Comparison of ENCODE assay signal across 9 mouse cellular contexts in genomic region chr19:25505360-25506196, GRCm38 (mm10). TPM values are rescaled to one million over a fixed set of nuclear protein-coding genes. Genes with fewer than 3 reads are reported as not detected.
A peak's percentile ranks its signal among the peaks of the same experiment; 100 is the strongest.
DNase-seq lines count a peak whose midpoint lies in the region; ATAC-seq lines count a peak whose summit lies in the region.
"Had no signal": no experiment of that assay in that cellular context is flagged by ENCODE, and none has a peak within 500 bp of the region (broad histone marks: within the 10 kb centered on the region; RNA-seq: fewer than 3 reads in every experiment).

Dmrt1 (plus strand) TSS chr19:25505618.

- peaks cover 4% of the 10 kb centered on the region for H3K9me3 ChIP-seq in heart, embryonic 13.5 days
- H3K9me3 ChIP-seq in hindbrain, embryonic 11.5 days (ENCODE audit: control insufficient read depth, low read length) = no peaks in the 10 kb centered on the region
- no peaks in the 10 kb centered on the region for H3K9me3 ChIP-seq in midbrain, embryonic 10.5 days (replicated peaks)

- H3K4me3 ChIP-seq in heart, embryonic 13.5 days = peak within 1 kb of the TSS; percentile 48
- peak within 1 kb of the TSS; percentile 27 for H3K4me3 ChIP-seq in hindbrain, embryonic 11.5 days (ENCODE audit: low read depth, low read length)
- H3K4me3 ChIP-seq in midbrain, embryonic 10.5 days = peak within 1 kb of the TSS; percentile 45

- H3K27ac ChIP-seq in heart, embryonic 13.5 days (replicated peaks) = no peak within 1 kb of the TSS
- H3K27ac ChIP-seq in hindbrain, embryonic 11.5 days (ENCODE audit: low read depth, low read length) = no peak within 1 kb of the TSS
- no peak within 1 kb of the TSS; the same call in 1 of the 2 replicates for H3K27ac ChIP-seq in midbrain, embryonic 10.5 days (replicated peaks)

- no peak for ATAC-seq in heart, embryonic 13.5 days (ENCODE audit: extremely low read depth, insufficient number of reproducible peaks, low FRiP score, low TSS enrichment)
- ATAC-seq in common myeloid progenitor, adult 5-6 weeks (replicated peaks; ENCODE audit: low read depth, poor library complexity, severe bottlenecking) = 0 out of 2 replicates have a peak, but pooled peaks have one; percentile 18
- no peak for ATAC-seq in hindbrain, embryonic 11.5 days (ENCODE audit: low FRiP score)

- H3K4me1 ChIP-seq in heart, embryonic 13.5 days = peaks cover 18% of the 10 kb centered on the region
- peaks cover 7% of the 10 kb centered on the region for H3K4me1 ChIP-seq in hindbrain, embryonic 11.5 days (replicated peaks; ENCODE audit: control insufficient read depth, insufficient read depth, low read length)
- H3K4me1 ChIP-seq in midbrain, embryonic 10.5 days = peaks cover 19% of the 10 kb centered on the region

- under 1% methylated on average over 64 of the region's 64 CpGs for WGBS in heart, embryonic 13.5 days
- under 1% methylated on average over 58 of the region's 64 CpGs for WGBS in hindbrain, embryonic 11.5 days
- under 1% methylated on average over 64 of the region's 64 CpGs for WGBS in midbrain, embryonic 10.5 days

- H3K4me2 ChIP-seq in heart, embryonic 13.5 days = peak within 1 kb of the TSS; percentile 69
- H3K4me2 ChIP-seq in hindbrain, embryonic 11.5 days (replicated peaks; ENCODE audit: low read depth, low read length) = peak within 1 kb of the TSS; percentile 36

- peaks cover 85% of the 10 kb centered on the region for H3K27me3 ChIP-seq in heart, embryonic 13.5 days (replicated peaks)
- H3K27me3 ChIP-seq in hindbrain, embryonic 11.5 days (ENCODE audit: control insufficient read depth, insufficient read depth, low read length) = peaks cover 49% of the 10 kb centered on the region
- H3K27me3 ChIP-seq in midbrain, embryonic 10.5 days (ENCODE audit: low read depth, poor library complexity, severe bottlenecking) = peaks cover 91% of the 10 kb centered on the region

- H3K36me3 ChIP-seq in heart, embryonic 13.5 days = no peaks in the 10 kb centered on the region
- no peaks in the 10 kb centered on the region for H3K36me3 ChIP-seq in hindbrain, embryonic 11.5 days (ENCODE audit: control insufficient read depth, insufficient read depth, low read length)
- H3K36me3 ChIP-seq in midbrain, embryonic 10.5 days = no peaks in the 10 kb centered on the region

- DNase-seq in heart, adult 8-10 months (ENCODE audit: low spot score) = no peak
- peak; percentile 62 for DNase-seq in hindbrain, embryonic 11.5 days (ENCODE audit: low spot score)
- peak; percentile 59 for DNase-seq in midbrain, embryonic 10.5 days (ENCODE audit: low spot score)
- no peak for DNase-seq in layer of hippocampus, adult 11-12 months (ENCODE audit: low spot score)
- no peak for DNase-seq in cerebellum, adult 18-20 months
- no peak for DNase-seq in frontal cortex, postnatal 14 days (ENCODE audit: low spot score in 2 of 2)

- peak within 1 kb of the TSS; percentile 44; the same call in 1 of the 2 replicates for H3K9ac ChIP-seq in heart, embryonic 13.5 days
- H3K9ac ChIP-seq in hindbrain, embryonic 11.5 days (ENCODE audit: low read depth, low read length) = no peak within 1 kb of the TSS

RNA-seq across cellular contexts. Expression of gene Dmrt1, which starts in this region (rescaled TPM):
- polyA plus RNA-seq in heart, embryonic 13.5 days (2015; fragmentation: Nextera tagmentation; extraction: Ambion mirVana) = 0.16 TPM in 1 of 2 replicates, not detected in the other
- total RNA-seq in heart, adult 8-10 months (2022) = not detected
- not detected in 2 replicates for total RNA-seq in common myeloid progenitor, adult 5-6 weeks (2017)
- polyA plus RNA-seq in hindbrain, embryonic 11.5 days (2014; fragmentation: Nextera tagmentation; extraction: Ambion mirVana) = 0.06 and 0.15 TPM in 2 replicates
- 0.07 TPM in 1 of 2 replicates, not detected in the other for polyA plus RNA-seq in midbrain, embryonic 10.5 days (2016; fragmentation: Nextera tagmentation; extraction: Ambion mirVana)
- total RNA-seq: hematopoietic stem cell, adult 5-6 weeks had no signal

Comparison
In these comparisons a context has a peak if more than half of its experiments do, and no peak if none do; other contexts are left out.
1. Peak in ATAC-seq in common myeloid progenitor, adult 5-6 weeks; RNA of the gene not detected or under 1 TPM.
2. Peak in DNase-seq, H3K4me3 ChIP-seq and H3K4me2 ChIP-seq in hindbrain, embryonic 11.5 days; RNA of the gene not detected or under 1 TPM.
3. Peak in DNase-seq and H3K4me3 ChIP-seq in midbrain, embryonic 10.5 days; RNA of the gene not detected or under 1 TPM.